Mouse (Mus musculus) neutrophil, adult 65 days (primary cell): ENCODE measurements around the gene Gm47955. TPM values are rescaled to one million over a fixed set of nuclear protein-coding genes. Genes with fewer than 3 reads are reported as not detected.

Experiments
- total RNA-seq: library from RNA; stranded (reverse); gene quantifications from 2 replicates; pipeline ENCODE4 v1.2.4, GENCODE M21; 2023

Gene Gm47955
- not detected in 2 replicates for total RNA-seq

GRCm38 (mm10) chr1:82959870-82960385 is at the start of gene Gm47955:
TSS of gene Gm47955 (plus strand) at chr1:82960286.

GRCm38 (mm10) chr1:82913025-82913424 is 47.1 kb upstream of the Gm47955 start, which contains the start of gene A030005L19Rik:
TSS of gene A030005L19Rik (plus strand) at chr1:82913325.

GRCm38 (mm10) chr1:82924650-82925049 is 35.4 kb upstream of the Gm47955 start, which contains the start of gene A030014E15Rik:
TSS of gene A030014E15Rik (plus strand) at chr1:82924917.

GRCm38 (mm10) chr1:82931326-82931725 is 28.8 kb upstream of the Gm47955 start, which contains the start of gene Gm6217:
TSS of gene Gm6217 (minus strand) at chr1:82931399.

GRCm38 (mm10) chr1:82943295-82943694 is 16.8 kb upstream of the Gm47955 start, which contains the start of gene A030003K21Rik:
TSS of gene A030003K21Rik (minus strand) at chr1:82943388.

GRCm38 (mm10) chr1:82955913-82956312 is 4.2 kb upstream of the Gm47955 start, which contains the start of gene Gm7544:
TSS of gene Gm7544 (minus strand) at chr1:82956013.

GRCm38 (mm10) chr1:83000306-83000705 is 40.2 kb downstream of the Gm47955 start, which contains the start of gene Gm47959:
TSS of gene Gm47959 (plus strand) at chr1:83000548.

Other genes with a start within 250 kb of the Gm47955 start
- 110 and 118 TPM in 2 replicates for gene Mff, start 235.4 kb upstream of the Gm47955 start, total RNA-seq
- not detected in 2 replicates for gene Tm4sf20, start 191.8 kb upstream of the Gm47955 start, total RNA-seq
- not detected in 2 replicates for gene Gm47791, start 189.0 kb upstream of the Gm47955 start, total RNA-seq
- 51.6 and 51.8 TPM in 2 replicates for gene Agfg1, start 120.8 kb upstream of the Gm47955 start, total RNA-seq
- gene A030005L19Rik, start 47.0 kb upstream of the Gm47955 start, total RNA-seq, result 0.82 TPM in 1 of 2 replicates, not detected in the other
- gene A030014E15Rik, start 35.4 kb upstream of the Gm47955 start, total RNA-seq, result not detected in 2 replicates
- not detected in 2 replicates for gene Gm6217, start 28.9 kb upstream of the Gm47955 start, total RNA-seq
- gene A030003K21Rik, start 16.9 kb upstream of the Gm47955 start, total RNA-seq, result not detected in 2 replicates
- gene Gm7544, start 4.3 kb upstream of the Gm47955 start, total RNA-seq, result not detected in 2 replicates
- not detected in 2 replicates for gene Gm47959, start 40.3 kb downstream of the Gm47955 start, total RNA-seq
- not detected in 2 replicates for gene Slc19a3, start 78.2 kb downstream of the Gm47955 start, total RNA-seq
- not detected in 2 replicates for gene Krtap28-10, start 82.2 kb downstream of the Gm47955 start, total RNA-seq
- gene Gm47969, start 84.6 kb downstream of the Gm47955 start, total RNA-seq, result not detected in 2 replicates
- gene A030005K14Rik, start 99.1 kb downstream of the Gm47955 start, total RNA-seq, result not detected in 2 replicates
- not detected in 2 replicates for gene Krtap28-13, start 100.6 kb downstream of the Gm47955 start, total RNA-seq
- gene Ccl20, start 156.5 kb downstream of the Gm47955 start, total RNA-seq, result not detected in 2 replicates
- gene Daw1, start 199.5 kb downstream of the Gm47955 start, total RNA-seq, result not detected in 2 replicates